Mouse (Mus musculus) adrenal gland, postnatal 25 days (tissue): ENCODE measurements around the gene Rbfox1. TPM values are rescaled to one million over a fixed set of nuclear protein-coding genes. Genes with fewer than 3 reads are reported as not detected.

ENCODE experiments used
- DNase-seq: peaks from one replicate; pipeline ENCODE4 v3.0.0; 2021; ENCODE audit warnings: mixed read lengths
- total RNA-seq: library from RNA; stranded (reverse); gene quantifications from 2 replicates; pipeline ENCODE4 v1.2.3, GENCODE M21; 2021

The Rbfox1 gene
- total RNA-seq, 1 experiment from 2014 or later: 1.7 TPM

- DNase-seq: no peak
Observed at GRCm38 (mm10) chr16:6212916-6213315, 327.8 kb downstream of the Rbfox1 start.

- DNase-seq: no peak
Observed at GRCm38 (mm10) chr16:6227449-6227848, 342.3 kb downstream of the Rbfox1 start.

- no peak for DNase-seq
Observed at GRCm38 (mm10) chr16:6232966-6233365, 347.8 kb downstream of the Rbfox1 start.

GRCm38 (mm10) chr16:6241393-6241792 lies 356.2 kb downstream of the Rbfox1 start:
- no peak for DNase-seq

GRCm38 (mm10) chr16:6242468-6242867 lies 357.3 kb downstream of the Rbfox1 start:
- DNase-seq: no peak

GRCm38 (mm10) chr16:6247569-6247968 lies 362.4 kb downstream of the Rbfox1 start:
- DNase-seq: no peak

- no peak for DNase-seq
Observed at GRCm38 (mm10) chr16:6264557-6264956, 379.4 kb downstream of the Rbfox1 start.

GRCm38 (mm10) chr16:6265610-6266009 lies 380.5 kb downstream of the Rbfox1 start:
- DNase-seq: no peak

- no peak for DNase-seq
Observed at GRCm38 (mm10) chr16:6271596-6272370, 386.6 kb downstream of the Rbfox1 start.

- DNase-seq: no peak
Observed at GRCm38 (mm10) chr16:6283496-6283895, 398.3 kb downstream of the Rbfox1 start.

GRCm38 (mm10) chr16:6284317-6284716 lies 399.2 kb downstream of the Rbfox1 start:
- DNase-seq: no peak

GRCm38 (mm10) chr16:6287699-6288098 lies 402.5 kb downstream of the Rbfox1 start:
- DNase-seq: no peak

- no peak for DNase-seq
Observed at GRCm38 (mm10) chr16:6300112-6300511, 415.0 kb downstream of the Rbfox1 start.

GRCm38 (mm10) chr16:6303082-6303481 lies 417.9 kb downstream of the Rbfox1 start:
- DNase-seq: no peak

- DNase-seq: peak; percentile 6
Observed at GRCm38 (mm10) chr16:6309940-6310339, 424.8 kb downstream of the Rbfox1 start.

- no peak for DNase-seq
Observed at GRCm38 (mm10) chr16:6310744-6311678, 425.9 kb downstream of the Rbfox1 start.

- DNase-seq: no peak
Observed at GRCm38 (mm10) chr16:6313689-6314088, 428.5 kb downstream of the Rbfox1 start.

GRCm38 (mm10) chr16:6324832-6325231 lies 439.7 kb downstream of the Rbfox1 start:
- no peak for DNase-seq

- no peak for DNase-seq
Observed at GRCm38 (mm10) chr16:6331400-6331939, 446.3 kb downstream of the Rbfox1 start.

GRCm38 (mm10) chr16:6333273-6333672 lies 448.1 kb downstream of the Rbfox1 start:
- DNase-seq: no peak

GRCm38 (mm10) chr16:6348103-6348502 lies 462.9 kb downstream of the Rbfox1 start:
- no peak for DNase-seq

- DNase-seq: peak; percentile 14
Observed at GRCm38 (mm10) chr16:6348581-6349241, 463.6 kb downstream of the Rbfox1 start.
